ENCODE assay signal across 16 mouse cellular contexts in genomic region chr1:184357474-184358225, GRCm38 (mm10).
A peak's percentile ranks its signal among the peaks of the same experiment; 100 is the strongest.
DNase-seq lines count a peak whose midpoint lies in the region; ATAC-seq and TF ChIP-seq lines count a peak whose summit lies in the region.
"Had no signal": no experiment of that assay in that cellular context is flagged by ENCODE, and none has a peak within 500 bp of the region (broad histone marks: within the 10 kb centered on the region; RNA-seq: fewer than 3 reads in every experiment).

No protein-coding gene starts in this region.

- H3K27me3 ChIP-seq in heart, embryonic 12.5 days (replicated peaks): no peaks in the 10 kb centered on the region
- H3K27me3 ChIP-seq in lung, embryonic 14.5 days (ENCODE audit: insufficient read depth, low read length): no peaks in the 10 kb centered on the region
- H3K27me3 ChIP-seq in liver, embryonic 14.5 days (ENCODE audit: control insufficient read depth, insufficient read depth, low read length): no peaks in the 10 kb centered on the region

- no peak for TF ChIP-seq CTCF in lung, embryonic 14.5 days (IDR thresholded peaks at IDR 0.05; ENCODE audit: low read depth)
- no peak for TF ChIP-seq CTCF in liver, embryonic 14.5 days (IDR thresholded peaks at IDR 0.05; ENCODE audit: low read depth)

- WGBS in heart, embryonic 12.5 days: 50% methylated on average over 4 of the region's 4 CpGs
- WGBS in lung, embryonic 14.5 days: 25% methylated on average over 4 of the region's 4 CpGs
- 48% methylated on average over 4 of the region's 4 CpGs for WGBS in liver, embryonic 14.5 days (ENCODE audit: insufficient replicate concordance)

- H3K27ac ChIP-seq in heart, embryonic 12.5 days (ENCODE audit: poor library complexity, severe bottlenecking): no peak overlapping the region
- H3K27ac ChIP-seq in lung, embryonic 14.5 days (ENCODE audit: low read depth): peak overlapping the region; percentile 46; the same call in 1 of the 2 replicates
- no peak overlapping the region for H3K27ac ChIP-seq in liver, embryonic 14.5 days
- H3K27ac ChIP-seq: hindbrain, embryonic 10.5 days had no signal

- H3K9ac ChIP-seq in heart, embryonic 12.5 days: no peak overlapping the region
- H3K9ac ChIP-seq in lung, embryonic 14.5 days: no peak overlapping the region
- H3K9ac ChIP-seq in liver, embryonic 14.5 days (replicated peaks): no peak overlapping the region

- peaks cover 13% of the 10 kb centered on the region for H3K4me1 ChIP-seq in heart, embryonic 12.5 days (replicated peaks)
- no peaks in the 10 kb centered on the region for H3K4me1 ChIP-seq in lung, embryonic 14.5 days (ENCODE audit: insufficient read depth)
- H3K4me1 ChIP-seq in liver, embryonic 14.5 days (replicated peaks; ENCODE audit: control insufficient read depth in 2 of 2, insufficient read depth in 2 of 2, low read length in 1 of 2): peaks cover 0 to 11% of the 10 kb centered on the region in 2 experiments; a peak in 2 of 4 replicates
- H3K4me1 ChIP-seq: hindbrain, embryonic 10.5 days had no signal

- DNase-seq in heart, adult 8-10 months (ENCODE audit: low spot score): no peak
- DNase-seq in lung, embryonic 14.5 days: peak; percentile 80
- no peak for DNase-seq in lung, postnatal 4 days
- DNase-seq in Muller cell, postnatal 12 days (ENCODE audit: inconsistent ontology term): peak; percentile 5
- no peak for DNase-seq in liver, embryonic 14.5 days (ENCODE audit: low read depth in 3 of 3, low spot score in 3 of 3)
- DNase-seq in testis, postnatal 14 days (ENCODE audit: low spot score): no peak
- DNase-seq: cerebellum, adult 18-20 months; kidney, postnatal 14 days; left cerebral cortex, postnatal 4 days; right cerebral cortex, postnatal 14 days; thymus, adult 2 months had no signal

- H3K9me3 ChIP-seq in heart, embryonic 12.5 days (replicated peaks): no peaks in the 10 kb centered on the region
- H3K9me3 ChIP-seq in lung, embryonic 14.5 days (ENCODE audit: low read depth, low read length): no peaks in the 10 kb centered on the region
- H3K9me3 ChIP-seq in liver, embryonic 14.5 days (ENCODE audit: control insufficient read depth, low read length): no peaks in the 10 kb centered on the region
- H3K9me3 ChIP-seq: hindbrain, embryonic 10.5 days had no signal

- no peak overlapping the region for H3K4me2 ChIP-seq in heart, embryonic 12.5 days
- no peak overlapping the region for H3K4me2 ChIP-seq in lung, embryonic 14.5 days
- no peak overlapping the region for H3K4me2 ChIP-seq in liver, embryonic 14.5 days (ENCODE audit: low read depth)

- 0 out of 2 replicates have a peak, but pooled peaks have one; percentile 48 for ATAC-seq in heart, embryonic 12.5 days (ENCODE audit: insufficient number of reproducible peaks, low FRiP score)
- peak; percentile 85 for ATAC-seq in lung, embryonic 14.5 days (ENCODE audit: insufficient read depth)
- peak; percentile 39; the same call in 1 of the 2 replicates for ATAC-seq in liver, embryonic 14.5 days (ENCODE audit: insufficient read depth)
- ATAC-seq in frontal cortex, adult (ENCODE audit: low TSS enrichment): no peak
- ATAC-seq: activated CD4-positive, CD25-positive, alpha-beta regulatory T cell, adult 4 months; inflammation-experienced regulatory T-cells, adult 6 months had no signal

- no peak for TF ChIP-seq EP300 in liver, embryonic 14.5 days (IDR thresholded peaks at IDR 0.05; ENCODE audit: low read depth)

- H3K4me3 ChIP-seq in heart, embryonic 12.5 days: no peak overlapping the region
- no peak overlapping the region for H3K4me3 ChIP-seq in lung, embryonic 14.5 days (ENCODE audit: low read depth, low read length)
- H3K4me3 ChIP-seq in liver, embryonic 14.5 days (ENCODE audit: insufficient read depth in 1 of 2, low read depth in 2 of 2, low read length in 2 of 2): no peak overlapping the region
- H3K4me3 ChIP-seq: hindbrain, embryonic 10.5 days had no signal

- no peaks in the 10 kb centered on the region for H3K36me3 ChIP-seq in heart, embryonic 12.5 days
- no peaks in the 10 kb centered on the region for H3K36me3 ChIP-seq in lung, embryonic 14.5 days (ENCODE audit: insufficient read depth)
- no peaks in the 10 kb centered on the region for H3K36me3 ChIP-seq in liver, embryonic 14.5 days (replicated peaks; ENCODE audit: control insufficient read depth, insufficient read depth, low read depth)
- H3K36me3 ChIP-seq: hindbrain, embryonic 10.5 days had no signal

Comparison
In these comparisons a context has a peak if more than half of its experiments do, and no peak if none do; other contexts are left out.
1. DNase-seq: peak in lung, embryonic 14.5 days (single experiment) and Muller cell, postnatal 12 days (single experiment); none in heart, adult 8-10 months (single experiment), lung, postnatal 4 days (0 of 2), liver, embryonic 14.5 days (0 of 3) and testis, postnatal 14 days (single experiment).